Mouse (Mus musculus) hematopoietic stem cell, adult 5-6 weeks (primary cell): ENCODE results near the gene Hivep3. TPM values are rescaled to one million over a fixed set of nuclear protein-coding genes. Genes with fewer than 3 reads are reported as not detected.

Experiments used
- ATAC-seq, 2 experiments: fragments of 125-278 bp in 1 of 2; replicated peaks in 1 of 2; 2 replicates each; pipeline ENCODE4 v1.8.0; 2016 to 2017; ENCODE audit warnings: inconsistent platforms in 2 of 2, mild to moderate bottlenecking in 2 of 2, moderate number of reproducible peaks in 2 of 2, low read depth in 1 of 2, moderate TSS enrichment in 1 of 2; ENCODE audit not compliant: low FRiP score in 2 of 2, poor library complexity in 2 of 2, severe bottlenecking in 2 of 2, insufficient read depth in 1 of 2, low TSS enrichment in 1 of 2
- total RNA-seq: library from RNA; stranded (forward); fragments of 172-1452, 232-1000 nt; gene quantifications from 2 replicates; pipeline ENCODE4 v1.2.3, GENCODE M21; 2017

Hivep3 gene
- total RNA-seq, 1 experiment from 2014 or later = 16.2 TPM

- ATAC-seq = no peak
These were observed 438.6 kb downstream of the Hivep3 start for GRCm38 (mm10) chr4:120172050-120172684.

GRCm38 (mm10) chr4:120179123-120179522, 445.5 kb downstream of the Hivep3 start:
- no peak for ATAC-seq

GRCm38 (mm10) chr4:120180535-120180934, 447.0 kb downstream of the Hivep3 start:
- no peak for ATAC-seq

GRCm38 (mm10) chr4:120184374-120184991, 450.9 kb downstream of the Hivep3 start:
- no peak for ATAC-seq

- ATAC-seq = no peak
These were observed 452.9 kb downstream of the Hivep3 start for GRCm38 (mm10) chr4:120186441-120186840.

GRCm38 (mm10) chr4:120186934-120187333, 453.4 kb downstream of the Hivep3 start:
- no peak for ATAC-seq

Other genes with a start within 250 kb of the Hivep3 start
- not detected in 2 replicates for gene Rimkla, start 241.2 kb upstream of the Hivep3 start, total RNA-seq
- 31.3 and 45.0 TPM in 2 replicates for gene Foxj3, start 196.8 kb upstream of the Hivep3 start, total RNA-seq
- 2.9 and 9.8 TPM in 2 replicates for gene Frg2f1, start 194.3 kb upstream of the Hivep3 start, total RNA-seq
- gene Guca2a, start 96.1 kb upstream of the Hivep3 start, total RNA-seq = not detected in 2 replicates
- not detected in 2 replicates for gene Guca2b, start 74.8 kb upstream of the Hivep3 start, total RNA-seq